Mouse (Mus musculus) liver, embryonic 14.5 days (tissue): ENCODE data around the gene Eml4. TPM values are rescaled to one million over a fixed set of nuclear protein-coding genes. Genes with fewer than 3 reads are reported as not detected.

Experiments used
- ATAC-seq: fragments of 200-750 bp; cut with Nextera tagmentation; 2 replicates; pipeline ENCODE4 v1.8.0; 2017; ENCODE audit warnings: moderate number of reproducible peaks, mild to moderate bottlenecking, moderate library complexity; ENCODE audit not compliant: insufficient read depth
- DNase-seq, 3 experiments: peaks; one replicate each; pipeline ENCODE4 v3.0.0-alpha.2; 2012 to 2013; ENCODE audit warnings: low read depth in 3 of 3, low spot score in 3 of 3
- H3K27ac ChIP-seq: fragments of 300-500 bp; sonication (generic); 2 replicates; pipeline ENCODE4 v1.5.1; 2014; ENCODE audit warnings: moderate library complexity, mild to moderate bottlenecking, control low read depth, inconsistent platforms
- H3K27me3 ChIP-seq: fragments of 300-500 bp; sonication (generic); 2 replicates; pipeline ENCODE4 v1.6.1; 2014; ENCODE audit warnings: mild to moderate bottlenecking, low read length, moderate library complexity; ENCODE audit not compliant: control insufficient read depth, insufficient read depth
- H3K36me3 ChIP-seq: fragments of 300-500 bp; sonication (generic); replicated peaks from 2 replicates; pipeline ENCODE4 v1.6.1; 2014; ENCODE audit warnings: low read depth; ENCODE audit not compliant: control insufficient read depth, insufficient read depth
- H3K4me1 ChIP-seq, 2 experiments: fragments of 200-500 bp in 1 of 2; fragments of 300-500 bp in 1 of 2; sonication (generic) in 1 of 2; replicated peaks; 2 replicates each; pipeline ENCODE4 v1.6.1; 2012 to 2014; ENCODE audit warnings: antibody characterized with exemption in 1 of 2, inconsistent platforms in 1 of 2, low read length in 1 of 2; ENCODE audit not compliant: control insufficient read depth in 2 of 2, insufficient read depth in 2 of 2
- H3K4me2 ChIP-seq: fragments of 300-500 bp; sonication (generic); 2 replicates; pipeline ENCODE4 v1.6.1; 2014; ENCODE audit warnings: low read depth, mild to moderate bottlenecking, control low read depth, moderate library complexity
- H3K4me3 ChIP-seq, 2 experiments: fragments of 200-500 bp in 1 of 2; fragments of 300-500 bp in 1 of 2; sonication (generic) in 1 of 2; 2 replicates each; pipeline ENCODE4 v1.5.1; 2012 to 2014; ENCODE audit warnings: low read depth in 2 of 2, low read length in 2 of 2, mild to moderate bottlenecking in 2 of 2, control low read depth in 1 of 2, inconsistent platforms in 1 of 2, moderate library complexity in 1 of 2; ENCODE audit not compliant: insufficient read depth in 1 of 2
- H3K9ac ChIP-seq: fragments of 300-500 bp; sonication (generic); replicated peaks from 2 replicates; pipeline ENCODE4 v1.6.1; 2014; ENCODE audit warnings: mild to moderate bottlenecking, control low read depth, moderate library complexity
- H3K9me3 ChIP-seq: fragments of 300-500 bp; sonication (generic); 2 replicates; pipeline ENCODE4 v1.6.1; 2016; ENCODE audit warnings: low read length, mixed read lengths; ENCODE audit not compliant: control insufficient read depth
- CTCF ChIP-seq: IDR thresholded peaks from 2 replicates; pipeline ENCODE4 v1.5.1; 2016; ENCODE audit warnings: antibody characterized with exemption, low read depth, control low read depth
- EP300 ChIP-seq: IDR thresholded peaks from 2 replicates; pipeline ENCODE4 v1.6.1; 2016; ENCODE audit warnings: antibody characterized with exemption, low read depth
- WGBS: fragments of 180-500 bp; shearing (Covaris S2); extraction: QIAGEN DNeasy Blood & Tissue Kit; methylation state at CpG from one replicate; pipeline ENCODE4 v1.1.7; 2014; ENCODE audit not compliant: insufficient replicate concordance; 5-methylcytosine and 5-hydroxymethylcytosine counted together
- polyA plus RNA-seq, 2 experiments: library from polyadenylated mRNA; depleted of rRNA in 1 of 2; stranded (reverse) in 1 of 2; unstranded in 1 of 2; fragments of >200 nt; fragmentation: Nextera tagmentation in 1 of 2; extraction: Ambion mirVana in 1 of 2; gene quantifications; 2 replicates each; pipeline versions ENCODE4 v1.2.1 to v1.2.3; 2012 to 2014

Eml4 gene
- polyA plus RNA-seq, 2 experiments, result 4.8 to 5.0 TPM

GRCm38 (mm10) chr17:83313046-83313689 lies 37.6 kb upstream of the Eml4 start:
- Histone ChIP-seq H3K4me3 (no peak overlapping the region), H3K27me3 (no peaks in the 10 kb centered on the region), H3K36me3 (no peaks in the 10 kb centered on the region), H3K9ac (no peak overlapping the region), H3K4me2 (no peak overlapping the region), H3K9me3 (no peaks in the 10 kb centered on the region), H3K4me1 (peaks cover 0 to 10% of the 10 kb centered on the region in 2 experiments; a peak in 2 of 4 replicates), H3K27ac (no peak overlapping the region)
- WGBS, result 30% methylated on average over 8 of the region's 8 CpGs
- TF ChIP-seq CTCF, result no peak
- TF ChIP-seq EP300, result no peak
- ATAC-seq (no peak), DNase-seq (no peak)

GRCm38 (mm10) chr17:83315476-83315875 lies 35.3 kb upstream of the Eml4 start:
- WGBS, result 5% methylated on average over 4 of the region's 4 CpGs
- Histone ChIP-seq H3K36me3 (no peaks in the 10 kb centered on the region), H3K4me1 (peaks cover 0 to 10% of the 10 kb centered on the region in 2 experiments; a peak in 2 of 4 replicates), H3K4me3 (no peak overlapping the region), H3K4me2 (no peak overlapping the region), H3K9ac (no peak overlapping the region), H3K27ac (no peak overlapping the region), H3K9me3 (no peaks in the 10 kb centered on the region), H3K27me3 (no peaks in the 10 kb centered on the region)
- ATAC-seq (no peak), DNase-seq (no peak)
- TF ChIP-seq CTCF, result no peak
- TF ChIP-seq EP300, result 0 out of 2 replicates have a peak, but pooled peaks have one; percentile 12

- TF ChIP-seq EP300 (no peak), CTCF (no peak)
- 26% methylated on average over 25 of the region's 25 CpGs for WGBS
- ATAC-seq, result peak; percentile 28; the same call in 1 of the 2 replicates
- no peak overlapping the region for H3K27ac ChIP-seq
- H3K9me3 ChIP-seq, result no peaks in the 10 kb centered on the region
- H3K9ac ChIP-seq, result no peak overlapping the region
- peak overlapping the region; percentile 45 for H3K4me2 ChIP-seq
- H3K36me3 ChIP-seq, result no peaks in the 10 kb centered on the region
- DNase-seq, result no peak
- no peaks in the 10 kb centered on the region for H3K27me3 ChIP-seq
- 0 out of 4 replicates have a peak overlapping the region, but pooled peaks of 1 of the 2 experiments have one; percentile 2 for H3K4me3 ChIP-seq
- H3K4me1 ChIP-seq, result peaks cover 0 to 8% of the 10 kb centered on the region in 2 experiments; a peak in 2 of 4 replicates
Observed at GRCm38 (mm10) chr17:83322621-83323335, 28.0 kb upstream of the Eml4 start.

- Histone ChIP-seq H3K27ac (no peak overlapping the region), H3K4me2 (peak overlapping the region; percentile 45), H3K27me3 (no peaks in the 10 kb centered on the region), H3K36me3 (no peaks in the 10 kb centered on the region), H3K4me1 (peaks cover 0 to 8% of the 10 kb centered on the region in 2 experiments; a peak in 2 of 4 replicates), H3K9me3 (no peaks in the 10 kb centered on the region), H3K9ac (no peak overlapping the region), H3K4me3 (no peak overlapping the region)
- TF ChIP-seq CTCF, result no peak
- no peak for TF ChIP-seq EP300
- ATAC-seq, result peak; percentile 21; the same call in 1 of the 2 replicates
- WGBS, result 27% methylated on average over 19 of the region's 19 CpGs
- DNase-seq, result no peak
Observed at GRCm38 (mm10) chr17:83323410-83324268, 27.1 kb upstream of the Eml4 start.
